Mouse (Mus musculus) Patski (cell line): Measurements from ENCODE around the gene Epsti1. TPM values are rescaled to one million over a fixed set of nuclear protein-coding genes. Genes with fewer than 3 reads are reported as not detected.

Experiments used
- ATAC-seq: fragments of 100-300 bp; one replicate; pipeline ENCODE4 v1.8.0; 2021
- CTCF ChIA-PET: fragments of 350-600 bp; sonication (Branson Sonifier 250); formaldehyde crosslinking; loops from one replicate; lab custom pipeline; 2022; ENCODE audit warnings: inconsistent platforms; lab: Charles Lee
- POLR2A ChIA-PET: fragments of 350-600 bp; sonication (Branson Sonifier 250); formaldehyde crosslinking; loops from one replicate; lab custom pipeline; 2022; ENCODE audit warnings: antibody characterized with exemption, inconsistent platforms; lab: Charles Lee
- DNase-seq: peaks from one replicate; pipeline ENCODE4 v3.0.0-alpha.2; 2011; ENCODE audit warnings: low read depth, low spot score
- H3K27me3 ChIP-seq: fragments of 371-371 bp; one replicate; pipeline ENCODE4 v1.5.1; 2021
- CTCF ChIP-seq: fragments of 100-300 bp; IDR thresholded peaks from one replicate; pipeline ENCODE4 v1.5.1; 2021
- in situ Hi-C: fragments of 300-500 bp; cut with MboI; formaldehyde crosslinking; loops from 3 replicates; pipeline ENCODE4 v1.11.1; 2018; ENCODE audit warnings: low pct_unique_long_range_greater_than_20kb, mixed read lengths
- polyA plus RNA-seq: library from polyadenylated mRNA; unstranded; gene quantifications from one replicate; pipeline ENCODE4 v1.2.3, GENCODE M21; 2021

Epsti1 gene
- polyA plus RNA-seq, 1 experiment from 2014 or later, result not detected

DNA sequence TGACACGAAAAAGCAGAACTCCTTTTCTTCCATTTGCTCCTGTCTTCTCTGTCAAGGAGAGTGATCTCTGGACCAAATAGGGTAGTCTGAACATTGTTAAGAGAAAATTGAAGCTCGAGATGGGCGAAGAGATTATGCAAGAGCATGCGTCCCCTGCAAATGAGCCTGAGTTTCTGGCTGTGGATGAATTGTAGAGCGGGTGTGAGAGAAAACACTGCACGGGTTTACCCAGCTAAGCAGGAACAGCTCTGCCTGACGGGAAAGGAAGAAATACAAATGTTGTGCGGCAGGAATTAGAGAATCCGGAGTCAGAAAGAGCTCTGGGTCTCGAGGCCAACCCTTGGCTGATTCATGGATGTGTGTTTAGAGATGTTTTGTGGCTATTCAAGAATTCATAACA is 107.8 kb downstream of the Epsti1 start:
- no peak for TF ChIP-seq CTCF
- DNase-seq, result no peak
- H3K27me3 ChIP-seq, result peaks cover 32% of the 10 kb centered on the region
- CTCF ChIA-PET, result no interaction called here
- no peak for ATAC-seq
- POLR2A ChIA-PET, result no interaction called here
- in situ Hi-C loops, result no loop called here

DNA sequence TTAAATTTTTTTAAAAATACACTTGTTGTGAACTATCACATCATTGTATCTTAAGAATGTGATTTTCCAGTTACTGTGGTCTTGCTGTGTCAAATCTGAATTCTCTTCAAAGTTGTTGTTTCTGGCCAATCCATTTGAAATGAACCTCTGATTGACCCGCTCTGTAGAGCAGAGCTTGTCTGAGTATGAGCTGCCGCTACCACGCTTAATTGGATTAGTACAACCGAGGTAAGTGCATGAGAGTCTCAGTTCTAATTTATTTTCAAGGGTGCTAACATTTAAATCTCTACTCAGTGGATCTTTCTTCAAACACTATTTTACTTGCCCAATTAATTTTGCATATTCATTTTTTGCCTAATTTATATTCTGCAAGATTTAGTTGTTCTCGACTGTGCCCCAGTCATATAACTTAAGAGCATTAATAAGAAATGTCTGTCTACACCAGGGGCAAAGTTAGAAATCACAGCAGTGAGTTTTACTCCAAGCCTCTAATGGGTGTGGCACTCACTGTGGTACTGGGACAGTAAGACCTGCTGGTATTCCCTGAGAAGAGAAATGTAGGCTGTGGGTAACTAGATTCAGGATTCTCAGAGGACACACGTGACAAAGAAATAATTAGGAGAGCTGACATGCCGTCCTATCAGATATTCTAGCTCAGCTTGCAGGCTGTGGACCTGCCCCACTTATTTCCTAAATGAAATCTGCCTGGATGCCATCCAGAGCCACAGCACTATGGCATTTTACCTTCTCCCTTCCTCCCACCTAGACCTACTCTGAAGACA is 111.7 kb downstream of the Epsti1 start:
- in situ Hi-C loops, result no loop called here
- no peak for ATAC-seq
- no peak for TF ChIP-seq CTCF
- ChIA-PET CTCF (no interaction called here), POLR2A (no interaction called here)
- H3K27me3 ChIP-seq, result peaks cover 27% of the 10 kb centered on the region
- DNase-seq, result no peak

DNA sequence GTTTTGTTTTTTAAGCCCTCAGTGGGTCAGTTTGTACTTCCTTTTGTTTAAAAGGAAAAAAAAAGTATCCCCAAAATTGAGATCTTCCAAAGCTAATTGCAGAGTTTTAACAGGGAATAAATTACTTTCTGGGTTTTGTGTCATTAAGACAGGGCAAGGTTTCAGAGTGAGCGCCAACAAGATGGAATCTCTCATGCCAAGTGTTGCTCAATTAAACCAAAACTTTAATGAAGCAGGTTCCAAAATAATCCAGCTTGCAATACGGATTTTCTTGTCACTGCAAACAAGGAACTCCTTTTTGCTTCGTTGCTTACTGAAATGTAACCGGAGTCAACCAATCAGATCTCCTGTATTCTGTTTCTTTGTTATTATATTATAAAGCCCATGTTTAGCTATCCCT is 112.4 kb downstream of the Epsti1 start:
- ATAC-seq (no peak), DNase-seq (no peak)
- H3K27me3 ChIP-seq, result peaks cover 27% of the 10 kb centered on the region
- POLR2A ChIA-PET, result no interaction called here
- no peak for TF ChIP-seq CTCF
- in situ Hi-C loops, result no loop called here
- CTCF ChIA-PET, result no interaction called here

DNA sequence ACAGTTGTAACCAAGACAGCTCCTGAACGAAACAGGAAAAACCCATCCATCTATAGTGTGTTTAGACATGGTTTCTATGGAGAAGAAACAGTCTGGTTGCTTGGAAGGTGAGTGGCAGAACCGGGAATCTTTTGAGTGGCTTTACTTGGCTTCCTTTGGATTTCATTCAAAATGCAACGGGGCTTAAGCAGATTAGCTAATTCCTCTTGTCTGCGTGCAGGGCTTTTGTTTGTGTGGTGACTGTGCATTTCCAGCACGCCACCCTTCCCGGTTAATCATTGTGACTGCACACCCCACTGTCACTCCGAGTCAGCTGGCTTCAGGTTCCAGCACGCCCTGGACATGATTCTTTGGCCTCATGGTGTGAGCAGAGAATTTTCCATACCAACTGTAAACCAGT is 115.9 kb downstream of the Epsti1 start:
- DNase-seq (peak; percentile 4), ATAC-seq (no peak)
- ChIA-PET POLR2A (no interaction called here), CTCF (no interaction called here)
- TF ChIP-seq CTCF, result no peak
- in situ Hi-C loops, result no loop called here
- peaks cover 17% of the 10 kb centered on the region for H3K27me3 ChIP-seq

DNA sequence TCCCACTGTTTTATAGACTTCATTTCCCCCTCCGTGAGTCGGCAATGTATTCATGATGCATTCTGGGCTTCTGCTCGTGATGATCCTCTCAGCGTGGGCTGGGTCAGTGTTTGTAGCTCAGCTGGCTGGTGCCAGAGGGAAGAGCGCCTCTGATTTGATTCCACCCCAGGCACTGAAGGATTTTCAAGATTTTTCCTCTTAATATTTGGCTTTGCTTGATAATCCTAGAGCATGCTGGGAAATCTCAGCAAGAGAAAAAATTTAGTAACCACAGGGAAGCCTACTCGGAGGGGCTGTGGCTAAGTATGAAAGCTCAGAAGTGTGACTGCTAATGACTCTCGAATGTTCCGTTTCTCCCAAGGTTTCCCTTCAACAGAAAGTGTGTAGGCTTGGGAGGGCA is 134.8 kb downstream of the Epsti1 start:
- no peaks in the 10 kb centered on the region for H3K27me3 ChIP-seq
- DNase-seq (no peak), ATAC-seq (no peak)
- TF ChIP-seq CTCF, result no peak
- POLR2A ChIA-PET, result no interaction called here
- CTCF ChIA-PET, result no interaction called here
- in situ Hi-C loops, result no loop called here

DNA sequence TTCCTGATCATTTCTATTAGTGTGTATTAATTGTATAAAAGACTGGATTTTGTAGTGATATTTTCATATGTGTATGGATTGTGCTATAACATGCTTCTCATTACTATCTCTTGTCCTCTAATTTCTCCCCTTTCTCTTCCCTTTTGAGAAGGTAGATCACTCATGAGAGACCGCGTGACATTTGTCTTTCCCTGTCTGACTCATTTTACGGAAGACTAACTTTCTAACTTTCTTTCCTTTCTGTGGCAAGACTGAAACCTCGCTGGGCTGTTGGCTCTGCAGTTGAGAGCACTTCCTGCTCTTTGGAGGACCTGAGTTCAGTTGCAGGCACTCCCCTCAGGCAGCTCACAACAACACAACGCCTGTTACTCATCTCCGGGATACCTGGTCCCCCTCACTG is 136.6 kb downstream of the Epsti1 start:
- CTCF ChIA-PET, result no interaction called here
- TF ChIP-seq CTCF, result no peak
- ATAC-seq, result no peak

DNA sequence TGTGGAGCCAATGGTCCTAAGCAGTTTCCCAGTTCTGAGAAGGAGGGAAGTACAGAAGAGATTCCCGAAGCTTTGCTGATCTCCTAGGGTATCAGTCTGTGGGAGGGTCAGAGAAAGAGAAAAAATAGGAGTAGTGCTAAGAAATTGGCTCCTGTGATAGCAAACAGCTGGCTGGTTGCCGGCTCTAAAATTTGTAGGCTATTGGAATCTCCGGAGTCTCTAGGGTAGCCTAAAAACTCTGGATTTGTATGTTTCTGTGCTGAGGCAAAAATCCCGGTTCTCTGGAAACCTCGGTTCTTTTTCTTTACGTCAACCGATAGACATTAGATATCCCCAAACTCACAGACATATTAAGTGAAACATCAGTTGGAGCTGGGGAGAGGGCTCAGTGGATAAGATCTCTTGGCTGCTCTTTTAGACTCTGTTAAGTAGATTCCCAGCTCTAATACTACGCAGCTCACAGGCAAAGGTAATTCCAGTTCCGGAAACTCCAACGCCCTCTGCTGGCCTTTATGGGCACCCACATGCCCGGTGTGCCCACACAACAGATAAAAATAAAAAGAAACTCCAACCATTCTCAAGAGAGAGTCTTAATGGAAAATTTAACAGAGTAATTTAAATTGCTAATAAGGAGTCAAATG is 138.0 kb downstream of the Epsti1 start:
- ChIA-PET CTCF (interaction anchor here (0.8 kb wide), 1 partner anchor 9 kb away, joined by 3 read pairs; no protein-coding TSS in a partner anchor), POLR2A (no interaction called here)
- ATAC-seq, result no peak
- DNase-seq, result no peak
- in situ Hi-C loops, result no loop called here
- peaks cover 4% of the 10 kb centered on the region for H3K27me3 ChIP-seq
- peak; percentile 33 for TF ChIP-seq CTCF

More for the DNA sequence above, 136.6 kb downstream of the Epsti1 start:
- peaks cover 4% of the 10 kb centered on the region for H3K27me3 ChIP-seq
- in situ Hi-C loops, result no loop called here
- POLR2A ChIA-PET, result no interaction called here
- DNase-seq, result no peak

DNA sequence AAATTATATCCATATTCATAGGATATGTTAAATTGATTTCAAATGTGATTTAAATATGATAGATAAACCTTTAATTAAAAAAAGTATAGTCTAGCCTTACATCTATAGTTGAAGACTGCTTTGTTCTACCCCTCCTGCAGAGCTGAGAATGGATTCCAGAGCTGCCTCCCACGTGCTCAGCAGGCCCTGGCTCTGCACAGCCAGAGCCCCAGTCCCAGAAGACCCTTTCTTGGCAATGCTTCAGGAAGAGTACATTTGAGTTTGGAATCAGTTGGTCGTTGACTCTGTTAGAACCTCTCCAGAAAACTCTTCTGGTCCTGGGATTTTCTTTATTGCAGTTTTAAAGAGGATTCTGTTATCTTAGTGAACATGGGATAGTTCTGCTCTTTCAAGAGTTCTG is 139.0 kb downstream of the Epsti1 start:
- TF ChIP-seq CTCF, result no peak
- CTCF ChIA-PET, result no interaction called here

DNA sequence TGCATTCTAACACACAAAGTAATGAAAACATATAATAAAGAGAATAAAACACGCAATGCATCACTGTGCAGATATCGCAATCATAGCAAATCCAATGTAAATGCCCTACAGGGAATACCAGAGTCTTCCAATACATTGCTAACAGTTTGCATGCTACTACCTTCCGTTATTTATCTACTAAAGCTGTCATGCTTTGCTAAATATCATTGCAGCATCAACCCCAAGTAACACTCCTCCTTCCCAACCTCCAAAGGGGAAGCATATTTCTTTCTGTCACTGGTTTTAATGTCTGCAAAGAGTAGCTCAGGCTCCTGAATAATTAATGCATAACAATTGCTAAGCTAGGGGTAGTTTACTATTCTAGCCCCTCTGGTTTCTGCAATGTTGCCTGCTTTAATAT is 144.2 kb downstream of the Epsti1 start:
- in situ Hi-C loops, result no loop called here
- ChIA-PET POLR2A (no interaction called here), CTCF (no interaction called here)
- H3K27me3 ChIP-seq, result peaks cover 22% of the 10 kb centered on the region
- DNase-seq (no peak), ATAC-seq (no peak)
- no peak for TF ChIP-seq CTCF

More for the DNA sequence above, 139.0 kb downstream of the Epsti1 start:
- in situ Hi-C loops, result no loop called here
- peaks cover 4% of the 10 kb centered on the region for H3K27me3 ChIP-seq
- no peak for DNase-seq
- POLR2A ChIA-PET, result no interaction called here
- ATAC-seq, result no peak

DNA sequence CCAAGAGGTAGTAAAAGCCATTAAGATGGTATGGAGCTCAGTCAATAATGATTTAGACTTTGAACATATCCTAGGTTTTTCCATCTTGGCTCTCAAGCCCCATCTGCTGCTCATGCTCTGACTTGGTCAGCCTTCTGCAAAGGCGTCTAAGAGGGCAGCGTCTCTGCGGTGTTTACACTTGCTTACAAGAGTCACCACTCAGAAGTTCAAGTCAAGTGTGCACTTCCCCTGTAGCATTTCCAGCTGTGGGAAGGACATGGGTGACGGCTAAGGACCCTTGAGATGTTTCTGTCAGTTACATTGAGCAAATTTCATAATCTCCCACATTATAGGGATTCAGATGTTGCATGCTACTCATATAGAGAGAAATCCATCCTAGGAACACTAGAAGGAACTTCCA is 144.6 kb downstream of the Epsti1 start:
- DNase-seq, result no peak
- ChIA-PET POLR2A (no interaction called here), CTCF (no interaction called here)
- TF ChIP-seq CTCF, result no peak
- in situ Hi-C loops, result no loop called here
- ATAC-seq, result no peak
- H3K27me3 ChIP-seq, result peaks cover 22% of the 10 kb centered on the region

Other genes with a start within 250 kb of the Epsti1 start
- gene Dnajc15, start 29.1 kb upstream of the Epsti1 start, polyA plus RNA-seq, result 69.6 TPM
- not detected for gene Fam216b, start 184.8 kb downstream of the Epsti1 start, polyA plus RNA-seq